Mouse (Mus musculus) CD4-positive, CD25-positive, alpha-beta regulatory T cell, adult 2 months (primary cell): ENCODE results near the gene Rgs7.

Experiments
- DNase-seq: peaks from one replicate; pipeline ENCODE4 v3.0.0-alpha.2; 2012; ENCODE audit warnings: low read depth, low spot score

Rgs7 gene

GRCm38 (mm10) chr1:175178733-175179132, 313.6 kb downstream of the Rgs7 start:
- no peak for DNase-seq

GRCm38 (mm10) chr1:175174918-175175675, 317.2 kb downstream of the Rgs7 start:
- DNase-seq, result no peak

GRCm38 (mm10) chr1:175155469-175155868, 336.8 kb downstream of the Rgs7 start:
- no peak for DNase-seq

DNA sequence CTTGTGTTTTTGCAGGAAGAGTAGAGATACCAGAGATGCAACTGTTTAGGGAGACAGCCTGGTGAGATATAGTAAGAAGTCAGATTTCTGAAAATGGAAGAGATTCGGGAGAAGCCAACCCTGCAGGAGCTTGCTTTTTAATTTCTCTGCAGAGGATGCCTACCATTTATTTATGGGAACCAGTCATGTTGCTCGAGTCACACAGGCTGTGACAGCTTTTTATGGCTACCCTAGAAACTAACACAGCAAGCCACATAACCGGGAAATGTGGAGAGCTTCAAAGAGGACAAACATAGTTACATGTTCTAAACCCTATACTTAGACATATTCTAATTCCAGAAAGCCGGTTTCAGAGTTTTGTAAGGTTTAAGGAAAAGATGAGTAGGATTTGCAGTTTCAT, 349.2 kb downstream of the Rgs7 start:
- DNase-seq, result no peak

GRCm38 (mm10) chr1:175128525-175128924, 363.8 kb downstream of the Rgs7 start:
- DNase-seq, result no peak

- DNase-seq, result no peak
These were observed 367.9 kb downstream of the Rgs7 start for GRCm38 (mm10) chr1:175124416-175124815.

- no peak for DNase-seq
These were observed 373.3 kb downstream of the Rgs7 start for GRCm38 (mm10) chr1:175118904-175119555.

DNA sequence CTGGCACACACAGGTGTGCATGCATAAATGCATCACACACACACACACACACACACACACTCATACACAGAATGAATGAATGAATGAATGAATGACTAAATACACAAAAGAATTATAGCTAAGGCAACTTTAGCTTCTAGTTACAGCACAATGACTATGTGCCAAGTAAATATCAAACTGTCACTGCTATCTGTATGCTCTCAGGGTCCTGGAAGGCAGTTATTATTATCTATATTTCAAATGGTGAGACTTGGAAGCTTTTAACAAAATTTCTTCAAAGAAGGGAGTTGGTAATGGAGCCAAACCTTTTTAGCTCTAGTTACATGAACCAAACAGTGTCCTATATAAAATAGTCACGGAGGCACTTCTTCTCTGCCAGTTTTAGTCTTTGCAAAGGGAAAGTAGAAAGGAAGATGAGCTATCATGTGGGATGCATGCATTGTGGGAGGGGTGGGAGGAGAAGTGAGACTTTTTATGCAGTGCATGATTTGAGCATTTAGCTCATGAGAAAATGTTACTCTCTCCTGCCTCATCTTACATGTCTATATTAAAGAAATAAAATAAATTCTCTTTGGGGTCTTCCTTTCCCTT, 383.9 kb downstream of the Rgs7 start:
- DNase-seq, result no peak

DNA sequence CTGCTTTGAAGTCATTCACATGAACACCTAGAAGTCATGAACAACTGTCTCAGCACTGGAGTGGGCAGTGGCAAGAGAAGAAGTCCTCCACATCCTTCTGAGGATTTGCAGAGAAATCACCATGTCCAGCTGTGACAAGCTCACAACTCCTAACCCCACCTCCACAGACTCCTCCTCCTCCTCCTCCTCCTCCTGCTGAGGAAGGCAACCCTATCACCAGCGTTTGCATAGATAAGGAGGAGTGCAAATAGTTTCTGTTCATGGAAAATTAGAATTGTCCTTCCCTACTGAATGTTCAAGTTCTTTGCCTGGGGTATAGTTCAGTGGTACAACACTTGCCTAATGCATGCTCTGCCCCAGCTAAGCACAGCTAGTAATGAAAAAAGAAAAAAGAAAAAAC, 386.0 kb downstream of the Rgs7 start:
- DNase-seq, result no peak

DNA sequence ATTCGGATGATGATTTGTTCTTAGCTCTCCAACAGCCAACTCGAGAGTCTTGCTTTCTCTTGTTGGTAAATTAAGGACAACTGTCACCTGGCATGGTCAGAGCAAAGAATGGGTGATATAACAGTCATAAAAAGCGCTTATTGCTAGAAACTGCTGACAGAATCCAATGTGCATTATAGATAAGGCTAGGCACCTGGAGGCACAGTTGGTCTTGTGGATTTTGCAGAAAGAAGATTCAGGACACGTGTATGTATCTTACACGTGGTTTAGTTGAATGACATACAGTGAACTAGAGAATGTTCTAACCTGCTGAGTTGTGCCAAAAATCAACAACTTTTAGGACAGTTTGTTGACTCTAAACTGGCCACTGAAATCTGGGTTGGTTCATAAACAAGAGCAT, 386.9 kb downstream of the Rgs7 start:
- DNase-seq, result no peak

DNA sequence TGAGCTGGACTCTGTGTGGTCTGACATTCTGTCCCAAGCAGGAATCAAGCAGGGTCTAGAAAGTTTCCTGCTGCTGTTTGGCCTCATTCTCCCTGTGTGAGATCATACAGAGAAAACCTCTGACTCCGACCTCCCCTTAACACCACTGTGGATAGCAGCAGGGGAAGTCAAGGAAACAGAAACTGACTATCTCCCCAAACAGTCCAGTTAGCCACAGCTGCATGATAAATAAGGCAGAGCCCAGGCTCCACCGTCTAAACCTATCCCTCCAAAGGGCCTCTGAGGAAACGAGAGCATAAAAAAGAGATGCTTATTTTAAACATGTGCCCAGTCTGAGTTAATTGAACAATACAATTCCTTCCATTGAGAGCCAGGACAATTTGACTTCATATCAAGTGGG, 395.3 kb downstream of the Rgs7 start:
- no peak for DNase-seq

- DNase-seq, result no peak
These were observed 410.2 kb downstream of the Rgs7 start for GRCm38 (mm10) chr1:175082104-175082503.

GRCm38 (mm10) chr1:175079819-175080608, 412.3 kb downstream of the Rgs7 start:
- no peak for DNase-seq

GRCm38 (mm10) chr1:175073500-175074232, 418.6 kb downstream of the Rgs7 start:
- DNase-seq, result no peak

GRCm38 (mm10) chr1:175069758-175070290, 422.5 kb downstream of the Rgs7 start:
- no peak for DNase-seq

DNA sequence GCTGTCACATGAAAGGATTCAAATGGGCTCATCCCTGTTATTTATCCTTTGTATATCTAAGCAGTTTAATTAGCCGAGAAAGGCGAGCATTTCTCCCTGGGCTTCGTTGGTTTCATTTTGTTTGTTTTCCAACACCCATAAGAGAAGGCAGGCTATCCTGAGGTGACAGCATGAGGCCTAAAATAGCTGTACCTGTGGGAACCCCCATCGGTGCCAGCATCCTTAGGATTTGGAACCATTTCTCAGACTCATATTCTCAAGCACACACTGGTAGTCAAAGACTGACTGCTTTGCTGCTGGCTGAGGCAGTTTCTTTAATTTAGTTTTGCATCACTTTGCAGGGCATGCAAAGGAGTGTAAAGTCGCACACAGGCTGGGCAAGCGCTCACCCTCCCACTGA, 443.2 kb downstream of the Rgs7 start:
- DNase-seq, result no peak

DNA sequence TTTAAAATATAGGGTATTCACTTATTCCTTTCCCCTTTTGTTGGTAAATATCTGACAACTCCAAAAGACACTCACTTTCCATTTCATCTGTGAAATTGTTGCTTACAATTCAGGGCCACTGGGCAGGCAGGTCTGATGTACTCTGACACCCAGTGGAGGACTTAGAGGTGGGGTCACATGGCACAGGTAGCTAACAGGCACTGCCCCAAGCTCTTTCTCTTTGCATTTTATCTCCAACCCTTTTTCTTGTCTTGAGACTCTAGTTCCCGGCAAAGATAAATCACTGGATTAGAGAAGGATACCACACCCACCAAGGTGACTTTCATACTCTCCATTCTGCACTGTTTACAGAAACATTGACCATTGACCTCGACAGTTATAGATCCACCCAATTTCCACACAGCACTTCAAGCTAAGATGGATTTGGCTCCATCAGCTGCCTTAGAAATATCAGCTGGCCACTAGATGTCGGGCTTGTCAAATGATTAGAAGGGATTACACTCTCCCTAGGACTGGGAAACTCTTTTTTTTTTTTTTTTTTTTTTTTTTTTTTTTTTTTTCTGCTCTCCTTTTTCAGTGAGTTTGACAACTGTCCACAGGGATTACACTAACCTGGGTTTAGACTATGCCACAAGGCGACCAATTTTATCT, 451.0 kb downstream of the Rgs7 start:
- DNase-seq, result no peak

DNA sequence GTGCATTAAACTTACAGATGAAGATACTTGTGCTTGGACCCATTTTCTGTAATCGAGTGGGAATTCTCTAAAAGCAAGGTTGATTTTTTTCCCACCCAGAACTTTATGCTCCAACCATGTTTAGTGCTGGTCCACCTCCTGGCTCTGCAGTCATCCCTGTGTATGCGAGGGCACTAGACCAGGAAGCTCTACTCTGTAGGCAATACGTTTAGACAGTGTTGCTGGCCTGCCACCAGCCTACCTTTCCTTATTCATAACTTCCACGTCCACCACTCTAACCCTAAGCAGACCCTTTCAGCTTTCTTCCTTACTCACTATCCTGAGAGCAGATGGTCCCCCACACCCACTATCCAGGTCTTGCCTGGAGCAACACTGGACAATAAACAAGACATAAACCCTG, 452.3 kb downstream of the Rgs7 start:
- no peak for DNase-seq

DNA sequence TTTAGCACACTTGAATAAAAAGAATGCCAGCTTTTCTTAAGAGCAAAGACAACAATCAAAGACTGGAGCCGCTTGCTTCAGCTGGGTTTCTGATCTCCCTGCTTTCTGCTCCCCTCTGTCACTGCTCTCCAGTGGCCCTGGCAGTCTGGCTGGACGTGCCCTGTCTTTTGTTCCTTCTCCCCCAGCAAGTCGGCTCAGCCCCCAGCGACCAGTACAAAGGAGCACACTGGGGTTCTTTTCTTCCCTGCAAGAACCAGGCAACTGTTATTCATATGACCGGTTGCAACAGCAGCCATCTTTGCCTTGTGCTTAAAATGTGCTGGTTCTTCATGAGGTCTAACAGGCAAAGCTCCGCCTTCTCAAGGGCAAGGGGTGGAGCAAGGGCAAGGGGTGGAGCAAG, 452.7 kb downstream of the Rgs7 start:
- DNase-seq, result no peak

GRCm38 (mm10) chr1:175035461-175035860, 456.8 kb downstream of the Rgs7 start:
- no peak for DNase-seq

GRCm38 (mm10) chr1:175032015-175032414, 460.3 kb downstream of the Rgs7 start:
- no peak for DNase-seq
